Comparison of ENCODE assay signal across 12 mouse cellular contexts in genomic region chr2:33874856-33875576, GRCm38 (mm10). TPM values are rescaled to one million over a fixed set of nuclear protein-coding genes. Genes with fewer than 3 reads are reported as not detected.
DNase-seq lines count a peak whose midpoint lies in the region; ATAC-seq lines count a peak whose summit lies in the region.
"Had no signal": no experiment of that assay in that cellular context is flagged by ENCODE, and none has a peak within 500 bp of the region (broad histone marks: within the 10 kb centered on the region; RNA-seq: fewer than 3 reads in every experiment).

No protein-coding gene starts in this region.

- no peaks in the 10 kb centered on the region for H3K9me3 ChIP-seq in liver, embryonic 15.5 days (replicated peaks)
- H3K9me3 ChIP-seq in liver, embryonic 12.5 days (replicated peaks), result no peaks in the 10 kb centered on the region
- 0 out of 2 replicates have a peak, but pooled peaks cover 7% of the 10 kb centered on the region for H3K9me3 ChIP-seq in forebrain, embryonic 12.5 days
- no peaks in the 10 kb centered on the region for H3K9me3 ChIP-seq in hindbrain, embryonic 14.5 days (ENCODE audit: control insufficient read depth, low read length)
- H3K9me3 ChIP-seq in midbrain, embryonic 13.5 days, result no peaks in the 10 kb centered on the region
- H3K9me3 ChIP-seq: megakaryocyte, embryonic 14.5 days had no signal

- 0 out of 2 replicates have a peak overlapping the region, but pooled peaks have one; percentile 10 for H3K27ac ChIP-seq in liver, embryonic 15.5 days (replicated peaks)
- no peak overlapping the region for H3K27ac ChIP-seq in liver, embryonic 12.5 days
- H3K27ac ChIP-seq in forebrain, embryonic 12.5 days, result peak overlapping the region; percentile 99
- peak overlapping the region; percentile 98 for H3K27ac ChIP-seq in hindbrain, embryonic 14.5 days
- H3K27ac ChIP-seq in midbrain, embryonic 13.5 days, result peak overlapping the region; percentile 98

- H3K9ac ChIP-seq in liver, embryonic 15.5 days, result no peak overlapping the region
- H3K9ac ChIP-seq in liver, embryonic 12.5 days, result no peak overlapping the region
- H3K9ac ChIP-seq in forebrain, embryonic 12.5 days, result no peak overlapping the region
- H3K9ac ChIP-seq in hindbrain, embryonic 14.5 days, result peak overlapping the region; percentile 52
- peak overlapping the region; percentile 39; the same call in 1 of the 2 replicates for H3K9ac ChIP-seq in midbrain, embryonic 13.5 days (replicated peaks)

- H3K27me3 ChIP-seq in liver, embryonic 15.5 days, result no peaks in the 10 kb centered on the region
- H3K27me3 ChIP-seq in liver, embryonic 12.5 days (replicated peaks), result no peaks in the 10 kb centered on the region
- no peaks in the 10 kb centered on the region for H3K27me3 ChIP-seq in forebrain, embryonic 12.5 days
- H3K27me3 ChIP-seq in hindbrain, embryonic 14.5 days (ENCODE audit: control insufficient read depth, insufficient read depth, low read length), result no peaks in the 10 kb centered on the region
- H3K27me3 ChIP-seq in midbrain, embryonic 13.5 days, result no peaks in the 10 kb centered on the region
- H3K27me3 ChIP-seq: megakaryocyte, embryonic 14.5 days; Patski had no signal

- DNase-seq in hindbrain, embryonic 14.5 days (ENCODE audit: low spot score), result no peak
- no peak for DNase-seq in adrenal gland, postnatal 25 days
- DNase-seq in testis, postnatal 14 days (ENCODE audit: low spot score), result no peak
- DNase-seq: adrenal gland, postnatal 10 days had no signal

- peaks cover 64% of the 10 kb centered on the region for H3K4me1 ChIP-seq in liver, embryonic 15.5 days (replicated peaks)
- H3K4me1 ChIP-seq in liver, embryonic 12.5 days, result peaks cover 74% of the 10 kb centered on the region
- H3K4me1 ChIP-seq in forebrain, embryonic 12.5 days, result peaks cover 57% of the 10 kb centered on the region
- peaks cover 55% of the 10 kb centered on the region for H3K4me1 ChIP-seq in hindbrain, embryonic 14.5 days (replicated peaks; ENCODE audit: control insufficient read depth, insufficient read depth, low read length)
- H3K4me1 ChIP-seq in midbrain, embryonic 13.5 days (replicated peaks), result peaks cover 68% of the 10 kb centered on the region

- H3K4me2 ChIP-seq in liver, embryonic 15.5 days, result no peak overlapping the region
- no peak overlapping the region for H3K4me2 ChIP-seq in liver, embryonic 12.5 days
- H3K4me2 ChIP-seq in forebrain, embryonic 12.5 days, result no peak overlapping the region
- no peak overlapping the region for H3K4me2 ChIP-seq in hindbrain, embryonic 14.5 days (replicated peaks)
- H3K4me2 ChIP-seq in midbrain, embryonic 13.5 days (replicated peaks), result no peak overlapping the region

- peaks cover 26% of the 10 kb centered on the region for H3K36me3 ChIP-seq in liver, embryonic 15.5 days (replicated peaks)
- peaks cover 31% of the 10 kb centered on the region for H3K36me3 ChIP-seq in liver, embryonic 12.5 days
- peaks cover 39% of the 10 kb centered on the region for H3K36me3 ChIP-seq in forebrain, embryonic 12.5 days (replicated peaks)
- H3K36me3 ChIP-seq in hindbrain, embryonic 14.5 days (replicated peaks; ENCODE audit: control insufficient read depth, insufficient read depth), result peaks cover 25% of the 10 kb centered on the region
- H3K36me3 ChIP-seq in midbrain, embryonic 13.5 days, result peaks cover 44% of the 10 kb centered on the region

- no peak for ATAC-seq in liver, embryonic 15.5 days (ENCODE audit: insufficient read depth)
- no peak for ATAC-seq in liver, embryonic 12.5 days
- no peak for ATAC-seq in forebrain, embryonic 12.5 days (ENCODE audit: low FRiP score)
- no peak for ATAC-seq in hindbrain, embryonic 14.5 days (ENCODE audit: low FRiP score)
- no peak for ATAC-seq in midbrain, embryonic 13.5 days
- ATAC-seq in granulocyte monocyte progenitor cell, adult 5-6 weeks (replicated peaks; ENCODE audit: poor library complexity, severe bottlenecking), result no peak
- ATAC-seq: CD4-positive, CD25-positive, alpha-beta regulatory T cell, adult 4 months; Patski had no signal

- WGBS in liver, embryonic 15.5 days (ENCODE audit: insufficient replicate concordance), result 80% methylated on average over 10 of the region's 10 CpGs
- 81% methylated on average over 10 of the region's 10 CpGs for WGBS in liver, embryonic 12.5 days (ENCODE audit: insufficient replicate concordance)
- 55% methylated on average over 10 of the region's 10 CpGs for WGBS in forebrain, embryonic 12.5 days
- WGBS in hindbrain, embryonic 14.5 days, result 62% methylated on average over 10 of the region's 10 CpGs
- 51% methylated on average over 10 of the region's 10 CpGs for WGBS in midbrain, embryonic 13.5 days

- H3K4me3 ChIP-seq in liver, embryonic 15.5 days (replicated peaks), result no peak overlapping the region
- no peak overlapping the region for H3K4me3 ChIP-seq in liver, embryonic 12.5 days
- H3K4me3 ChIP-seq in forebrain, embryonic 12.5 days (replicated peaks), result no peak overlapping the region
- no peak overlapping the region for H3K4me3 ChIP-seq in hindbrain, embryonic 14.5 days (replicated peaks; ENCODE audit: low read length)
- no peak overlapping the region for H3K4me3 ChIP-seq in midbrain, embryonic 13.5 days (replicated peaks)
- H3K4me3 ChIP-seq: megakaryocyte, embryonic 14.5 days had no signal

RNA-seq across cellular contexts. Expression of gene Mvb12b, which starts 12.7 kb away (rescaled TPM):
- 11.3 and 12.7 TPM in 2 replicates for polyA plus RNA-seq in liver, embryonic 15.5 days (2015; fragmentation: Nextera tagmentation; extraction: Ambion mirVana)
- 21.3 and 21.6 TPM in 2 replicates for polyA plus RNA-seq in liver, embryonic 12.5 days (2016; fragmentation: Nextera tagmentation; extraction: Ambion mirVana)
- polyA plus RNA-seq in forebrain, embryonic 12.5 days (2016; fragmentation: Nextera tagmentation; extraction: Ambion mirVana), result 51.5 and 64.7 TPM in 2 replicates
- 48.0 and 54.9 TPM in 2 replicates for polyA plus RNA-seq in hindbrain, embryonic 14.5 days (2014; fragmentation: Nextera tagmentation; extraction: Ambion mirVana)
- 68.1 and 73.0 TPM in 2 replicates for polyA plus RNA-seq in midbrain, embryonic 13.5 days (2015; fragmentation: Nextera tagmentation; extraction: Ambion mirVana)
- total RNA-seq in adrenal gland, postnatal 25 days (2021), result 12.2 and 20.9 TPM in 2 replicates
- 46.2 and 58.5 TPM in 2 replicates for total RNA-seq in granulocyte monocyte progenitor cell, adult 5-6 weeks (2014; fragmentation: Nextera tagmentation)
- total RNA-seq in granulocyte monocyte progenitor cell, adult 5-6 weeks (2017), result 14.7 and 16.6 TPM in 2 replicates

Comparison
In these comparisons a context has a peak if more than half of its experiments do, and no peak if none do; other contexts are left out.
1. H3K9ac ChIP-seq: peak in hindbrain, embryonic 14.5 days (single experiment) and midbrain, embryonic 13.5 days (single experiment); none in liver, embryonic 15.5 days (single experiment), liver, embryonic 12.5 days (single experiment) and forebrain, embryonic 12.5 days (single experiment).